Mouse (Mus musculus) thymus, postnatal 25 days (tissue): ENCODE measurements around the gene Agpat3.
"Not testable (repeated sequence)": the region's sequence is repeated elsewhere in the genome, so short reads cannot be mapped to it uniquely, and the experiment has no call there.

Experiments
- DNase-seq: peaks from one replicate; pipeline ENCODE4 v3.0.0; 2022

Gene Agpat3

GRCm38 (mm10) chr10:78360290-78360711 is 8.0 kb upstream of the Agpat3 start:
- DNase-seq = no peak

- DNase-seq = not testable (repeated sequence)
Measured at GRCm38 (mm10) chr10:78358999-78359398, 6.7 kb upstream of the Agpat3 start.

GRCm38 (mm10) chr10:78358266-78358665 is 6.0 kb upstream of the Agpat3 start:
- DNase-seq = no peak

GRCm38 (mm10) chr10:78357742-78358141 is 5.5 kb upstream of the Agpat3 start:
- DNase-seq = no peak

- no peak for DNase-seq
Measured at GRCm38 (mm10) chr10:78355931-78356593, 3.8 kb upstream of the Agpat3 start.

GRCm38 (mm10) chr10:78353196-78353595 is 907 bp upstream of the Agpat3 start:
- DNase-seq = no peak

- no peak for DNase-seq
Measured at GRCm38 (mm10) chr10:78352666-78353030, 359 bp upstream of the Agpat3 start.

- DNase-seq = no peak
Measured at GRCm38 (mm10) chr10:78351564-78351886, 764 bp downstream of the Agpat3 start.

- no peak for DNase-seq
Measured at GRCm38 (mm10) chr10:78350796-78351556, 1.3 kb downstream of the Agpat3 start.

- no peak for DNase-seq
Measured at GRCm38 (mm10) chr10:78349464-78350165, 2.7 kb downstream of the Agpat3 start.

GRCm38 (mm10) chr10:78348211-78348610 is 4.1 kb downstream of the Agpat3 start:
- no peak for DNase-seq

- DNase-seq = no peak
Measured at GRCm38 (mm10) chr10:78347486-78347885, 4.8 kb downstream of the Agpat3 start.

GRCm38 (mm10) chr10:78345466-78345865 is 6.8 kb downstream of the Agpat3 start:
- no peak for DNase-seq

- no peak for DNase-seq
Measured at GRCm38 (mm10) chr10:78342091-78342490, 10.2 kb downstream of the Agpat3 start.

GRCm38 (mm10) chr10:78338180-78338579 is 14.1 kb downstream of the Agpat3 start:
- no peak for DNase-seq

- no peak for DNase-seq
Measured at GRCm38 (mm10) chr10:78334923-78335561, 17.2 kb downstream of the Agpat3 start.

- no peak for DNase-seq
Measured at GRCm38 (mm10) chr10:78331577-78331976, 20.7 kb downstream of the Agpat3 start.

- no peak for DNase-seq
Measured at GRCm38 (mm10) chr10:78329305-78329704, 23.0 kb downstream of the Agpat3 start.

- DNase-seq = no peak
Measured at GRCm38 (mm10) chr10:78328011-78328575, 24.2 kb downstream of the Agpat3 start.

- no peak for DNase-seq
Measured at GRCm38 (mm10) chr10:78325916-78326647, 26.2 kb downstream of the Agpat3 start.

- DNase-seq = no peak
Measured at GRCm38 (mm10) chr10:78324556-78325164, 27.6 kb downstream of the Agpat3 start.
